Mouse (Mus musculus): ENCODE results near the gene Pitpnb.

Pitpnb gene

GRCm38 (mm10) chr5:111421424-111421823, 90.9 kb downstream of the Pitpnb start:
- no peak for DNase-seq (ENCODE audit: low spot score in 2 of 2)

- no peak for DNase-seq (ENCODE audit: low spot score in 2 of 2)
Observed at GRCm38 (mm10) chr5:111422058-111422800, 91.7 kb downstream of the Pitpnb start.

GRCm38 (mm10) chr5:111423011-111423410, 92.4 kb downstream of the Pitpnb start:
- no peak for DNase-seq (ENCODE audit: low spot score in 2 of 2)

GRCm38 (mm10) chr5:111423616-111424015, 93.1 kb downstream of the Pitpnb start:
- DNase-seq (ENCODE audit: low spot score in 2 of 2) = no peak

GRCm38 (mm10) chr5:111425813-111426212, 95.2 kb downstream of the Pitpnb start:
- no peak for DNase-seq (ENCODE audit: low spot score in 2 of 2)

- DNase-seq (ENCODE audit: low spot score in 2 of 2) = no peak
Observed at GRCm38 (mm10) chr5:111426249-111426648, 95.7 kb downstream of the Pitpnb start.

- DNase-seq (ENCODE audit: low spot score in 2 of 2) = no peak
Observed at GRCm38 (mm10) chr5:111428882-111429281, 98.3 kb downstream of the Pitpnb start.

GRCm38 (mm10) chr5:111429726-111430125, 99.2 kb downstream of the Pitpnb start:
- DNase-seq (ENCODE audit: low spot score in 2 of 2) = no peak

- DNase-seq (ENCODE audit: low spot score in 2 of 2) = no peak
Observed at GRCm38 (mm10) chr5:111431007-111431730, 100.6 kb downstream of the Pitpnb start.

GRCm38 (mm10) chr5:111432842-111433241, 102.3 kb downstream of the Pitpnb start:
- DNase-seq (ENCODE audit: low spot score in 2 of 2) = no peak

- DNase-seq (ENCODE audit: low spot score in 2 of 2) = no peak
Observed at GRCm38 (mm10) chr5:111434342-111434842, 103.8 kb downstream of the Pitpnb start.

GRCm38 (mm10) chr5:111436260-111436659, 105.7 kb downstream of the Pitpnb start:
- no peak for DNase-seq (ENCODE audit: low spot score in 2 of 2)

- DNase-seq (ENCODE audit: low spot score in 2 of 2) = no peak
Observed at GRCm38 (mm10) chr5:111437205-111437604, 106.6 kb downstream of the Pitpnb start.
